Mouse (Mus musculus) myocyte (in vitro differentiated cells): Measurements from ENCODE around the gene Gif. TPM values are rescaled to one million over a fixed set of nuclear protein-coding genes. Genes with fewer than 3 reads are reported as not detected.

Experiments
- H3K27me3 ChIP-seq: one replicate; pipeline ENCODE4 v1.6.1; 2011; ENCODE audit not compliant: control insufficient read depth, insufficient read depth, insufficient read length
- H3K36me3 ChIP-seq: one replicate; pipeline ENCODE4 v1.6.1; 2011; ENCODE audit not compliant: control insufficient read depth, insufficient read depth
- H3K4me2 ChIP-seq: one replicate; pipeline ENCODE4 v1.6.1; 2011; ENCODE audit warnings: low read depth, control low read depth
- H3K4me3 ChIP-seq: one replicate; pipeline ENCODE4 v1.5.1; 2011; ENCODE audit warnings: mild to moderate bottlenecking, control low read depth, moderate library complexity
- H3K79me2 ChIP-seq: one replicate; pipeline ENCODE4 v1.6.1; 2011; ENCODE audit not compliant: control insufficient read depth, insufficient read depth
- H3ac ChIP-seq: one replicate; pipeline ENCODE4 v1.6.1; 2011; ENCODE audit not compliant: control insufficient read depth, insufficient read length
- CEBPB ChIP-seq: IDR thresholded peaks from 2 replicates; pipeline ENCODE4 v1.6.1; 2011; ENCODE audit warnings: mild to moderate bottlenecking, moderate library complexity; ENCODE audit not compliant: poor library complexity, insufficient read depth, severe bottlenecking
- E2F4 ChIP-seq: IDR thresholded peaks from one replicate; pipeline ENCODE4 v1.6.1; 2011; ENCODE audit warnings: mild to moderate bottlenecking, control low read depth, moderate library complexity; ENCODE audit not compliant: insufficient read depth
- MAX ChIP-seq: IDR thresholded peaks from one replicate; pipeline ENCODE4 v1.6.1; 2011; ENCODE audit warnings: low read depth, mild to moderate bottlenecking, control low read depth
- MYOD1 ChIP-seq, 3 experiments: IDR thresholded peaks; one replicate each; pipeline ENCODE4 v1.6.1; 2011; ENCODE audit warnings: control low read depth in 2 of 3, low read depth in 2 of 3, mild to moderate bottlenecking in 2 of 3, moderate library complexity in 1 of 3; ENCODE audit not compliant: insufficient read length in 2 of 3, control insufficient read depth in 1 of 3
- MYOG ChIP-seq, 3 experiments: IDR thresholded peaks; one replicate each; pipeline ENCODE4 v1.6.1; 2011; ENCODE audit warnings: control low read depth in 2 of 3, low read depth in 2 of 3, mild to moderate bottlenecking in 2 of 3; ENCODE audit not compliant: insufficient read length in 2 of 3, control insufficient read depth in 1 of 3, insufficient read depth in 1 of 3
- POLR2A ChIP-seq: IDR thresholded peaks from one replicate; pipeline ENCODE4 v1.6.1; 2011; ENCODE audit warnings: low read depth, mild to moderate bottlenecking, control low read depth, moderate library complexity; ENCODE audit not compliant: insufficient read length
- POLR2AphosphoS2 ChIP-seq: IDR thresholded peaks from one replicate; pipeline ENCODE4 v1.6.1; 2011; ENCODE audit warnings: low read depth, control low read depth; ENCODE audit not compliant: insufficient read length
- REST ChIP-seq: IDR thresholded peaks from one replicate; pipeline ENCODE4 v1.6.1; 2011; ENCODE audit warnings: mild to moderate bottlenecking, control low read depth, moderate library complexity; ENCODE audit not compliant: insufficient read depth, insufficient read length
- SRF ChIP-seq: IDR thresholded peaks from one replicate; pipeline ENCODE4 v1.6.1; 2011; ENCODE audit warnings: low read depth; ENCODE audit not compliant: control insufficient read depth, insufficient read length
- TCF12 ChIP-seq: IDR thresholded peaks from one replicate; pipeline ENCODE4 v1.6.1; 2011; ENCODE audit warnings: mild to moderate bottlenecking, control low read depth; ENCODE audit not compliant: poor library complexity, insufficient read depth, severe bottlenecking
- TCF3 ChIP-seq: IDR thresholded peaks from one replicate; pipeline ENCODE4 v1.6.1; 2011; ENCODE audit warnings: low read depth, control low read depth; ENCODE audit not compliant: insufficient read length
- USF1 ChIP-seq: IDR thresholded peaks from one replicate; pipeline ENCODE4 v1.6.1; 2011; ENCODE audit warnings: low read depth, mild to moderate bottlenecking, control low read depth, moderate library complexity
- polyA plus RNA-seq: library from polyadenylated mRNA; unstranded; fragments of >200 nt; fragmentation: generic; extraction: Trizol; gene quantifications from one replicate; pipeline ENCODE4 v1.2.1, GENCODE M21; 2012; ENCODE audit warnings: missing spikeins

Gif gene
- polyA plus RNA-seq, 1 experiment, result not detected

GRCm38 (mm10) chr19:11770205-11770892 is 23.0 kb downstream of the Gif start, which contains the start of gene Mrpl16:
Mrpl16 (plus strand) TSS chr19:11770391.
- H3K36me3 ChIP-seq, result peaks cover 9% of the 10 kb centered on the region
- no peaks in the 10 kb centered on the region for H3K27me3 ChIP-seq
- peak within 1 kb of the TSS; percentile 97 for H3K4me2 ChIP-seq
- peak within 1 kb of the TSS; percentile 55 for H3K4me3 ChIP-seq
- TF ChIP-seq E2F4, result peak; percentile 45
- TF ChIP-seq MYOG (IDR thresholded peaks at IDR 0.05; ENCODE audit: control insufficient read depth in 1 of 3, insufficient read depth in 1 of 3, insufficient read length in 2 of 3, low read depth in 2 of 3), result peak in 1 of 3 experiments; percentile 15
- TF ChIP-seq SRF, result peak; percentile 41
- peak; percentile 61 for TF ChIP-seq POLR2AphosphoS2
- no peak for TF ChIP-seq CEBPB
- no peak for TF ChIP-seq TCF3
- no peak for TF ChIP-seq TCF12
- TF ChIP-seq POLR2A, result peak; percentile 75
- peak within 1 kb of the TSS; percentile 4 for H3ac ChIP-seq
- peaks cover 7% of the 10 kb centered on the region for H3K79me2 ChIP-seq

DNA sequence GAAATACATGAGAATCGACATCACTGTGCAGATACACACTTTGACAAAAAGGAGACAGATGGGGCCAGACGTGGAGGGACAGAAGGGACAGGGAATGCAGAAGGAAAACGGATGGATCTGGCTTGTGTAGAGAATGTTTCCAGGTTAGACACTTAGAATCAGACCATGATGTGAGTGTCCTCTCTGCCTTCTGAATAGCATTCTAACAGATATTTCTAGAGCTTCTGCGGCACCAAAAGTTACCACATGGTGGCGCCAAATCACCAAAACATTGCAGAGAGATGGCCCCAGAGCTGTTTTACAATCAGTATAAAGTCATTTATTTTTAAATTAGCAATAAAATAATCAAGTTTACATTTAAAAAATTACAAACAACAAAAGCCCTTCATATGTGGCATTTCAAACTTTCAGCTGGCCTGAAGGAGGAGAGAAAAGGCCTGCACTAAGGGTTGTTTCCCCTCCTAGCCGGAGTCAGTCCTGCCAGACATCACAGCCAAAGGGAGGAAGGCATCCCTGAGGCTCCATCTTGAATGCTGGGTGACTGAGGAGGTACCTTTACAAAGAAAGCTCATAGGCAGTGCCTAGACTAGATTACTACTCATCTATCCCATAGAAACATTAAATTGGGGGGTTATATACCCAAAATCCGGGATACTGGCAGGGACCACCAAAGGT is 30.0 kb downstream of the Gif start:
- TF ChIP-seq MYOD1 (IDR thresholded peaks at IDR 0.05; ENCODE audit: control insufficient read depth in 1 of 3, insufficient read length in 2 of 3, low read depth in 2 of 3) (no peak), TCF12 (no peak), MAX (no peak), USF1 (no peak)
- Histone ChIP-seq H3K4me3 (no peak overlapping the region), H3K36me3 (peaks cover 15% of the 10 kb centered on the region), H3ac (no peak overlapping the region), H3K4me2 (no peak overlapping the region), H3K27me3 (no peaks in the 10 kb centered on the region), H3K79me2 (no peaks in the 10 kb centered on the region)

DNA sequence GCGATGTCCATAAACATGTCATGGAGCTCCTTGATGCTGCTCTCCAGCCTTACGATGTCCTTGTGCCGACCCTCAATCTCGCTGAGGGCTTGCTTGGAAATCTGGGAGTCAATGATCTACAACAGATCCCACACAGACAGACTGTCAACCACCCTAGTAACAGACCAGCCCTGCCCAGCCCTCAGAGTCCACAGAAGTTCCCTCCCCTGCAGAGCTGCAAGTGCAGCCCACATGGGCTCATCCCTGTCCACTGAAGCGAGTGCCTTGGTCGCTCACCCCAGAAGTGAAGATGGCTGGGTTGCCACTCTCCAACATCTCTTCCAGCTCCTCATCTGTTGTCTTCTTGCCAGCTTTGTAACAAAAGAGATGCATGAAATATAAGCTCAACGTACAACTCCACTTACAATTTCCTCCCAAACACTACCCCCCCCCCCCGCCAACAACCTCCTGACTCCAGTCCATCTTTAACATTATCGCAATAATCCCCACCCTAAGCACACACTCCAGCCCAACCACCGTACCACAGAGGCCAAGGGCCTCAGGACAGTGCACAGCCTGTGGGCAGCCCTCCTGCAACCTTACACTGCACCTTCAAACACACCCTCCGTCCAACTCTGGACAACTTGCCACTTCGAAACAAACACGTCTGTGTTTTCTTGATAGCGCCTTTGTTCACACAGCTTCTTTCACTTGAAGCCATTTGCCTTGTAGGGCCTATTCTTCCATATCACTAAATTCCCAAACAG is 38.2 kb downstream of the Gif start:
- no peak overlapping the region for H3ac ChIP-seq
- TF ChIP-seq TCF12, result no peak
- no peak for TF ChIP-seq POLR2A
- TF ChIP-seq MAX, result no peak
- no peak for TF ChIP-seq USF1
- no peak for TF ChIP-seq E2F4
- TF ChIP-seq TCF3, result no peak
- no peak for TF ChIP-seq POLR2AphosphoS2
- no peak for TF ChIP-seq REST
- TF ChIP-seq CEBPB, result no peak
- TF ChIP-seq MYOG (IDR thresholded peaks at IDR 0.05; ENCODE audit: control insufficient read depth in 1 of 3, insufficient read depth in 1 of 3, insufficient read length in 2 of 3, low read depth in 2 of 3), result no peak
- TF ChIP-seq SRF, result no peak
- no peaks in the 10 kb centered on the region for H3K36me3 ChIP-seq
- no peak overlapping the region for H3K4me3 ChIP-seq
- H3K4me2 ChIP-seq, result no peak overlapping the region
- no peaks in the 10 kb centered on the region for H3K27me3 ChIP-seq
- H3K79me2 ChIP-seq, result no peaks in the 10 kb centered on the region

DNA sequence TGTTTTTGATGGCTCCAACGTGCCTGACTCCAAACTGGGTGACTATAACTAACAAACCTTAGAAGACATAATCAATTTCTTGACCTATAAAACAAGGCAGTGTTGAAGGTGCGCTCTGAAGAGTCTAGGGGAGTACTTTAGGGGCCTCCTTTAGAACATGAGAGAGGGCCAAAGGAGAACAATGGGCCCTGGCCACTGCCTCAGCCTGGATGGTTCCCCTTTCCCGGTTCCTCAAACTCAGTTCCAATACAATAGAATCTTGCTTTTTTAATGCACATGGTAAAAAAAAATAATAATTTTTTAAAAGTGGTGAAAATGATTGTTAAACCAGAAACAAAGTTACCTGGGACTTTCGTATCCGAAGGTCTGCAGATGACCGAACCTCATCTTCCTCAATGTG is 40.5 kb downstream of the Gif start:
- H3K4me3 ChIP-seq, result no peak overlapping the region
- H3K79me2 ChIP-seq, result no peaks in the 10 kb centered on the region
- no peaks in the 10 kb centered on the region for H3K27me3 ChIP-seq
- H3K36me3 ChIP-seq, result no peaks in the 10 kb centered on the region
- TF ChIP-seq MYOD1 (IDR thresholded peaks at IDR 0.05; ENCODE audit: control insufficient read depth in 1 of 3, insufficient read length in 2 of 3, low read depth in 2 of 3) (no peak), POLR2A (no peak), MAX (no peak), TCF3 (no peak), MYOG (IDR thresholded peaks at IDR 0.05; ENCODE audit: control insufficient read depth in 1 of 3, insufficient read depth in 1 of 3, insufficient read length in 2 of 3, low read depth in 2 of 3) (no peak), SRF (no peak), USF1 (no peak), TCF12 (no peak), REST (no peak), CEBPB (no peak), E2F4 (no peak)
- no peak overlapping the region for H3ac ChIP-seq
- no peak overlapping the region for H3K4me2 ChIP-seq

GRCm38 (mm10) chr19:11788876-11789275 is 41.5 kb downstream of the Gif start:
- Histone ChIP-seq H3K4me2 (no peak overlapping the region), H3K79me2 (no peaks in the 10 kb centered on the region), H3K36me3 (no peaks in the 10 kb centered on the region), H3K4me3 (no peak overlapping the region), H3ac (no peak overlapping the region), H3K27me3 (no peaks in the 10 kb centered on the region)
- no peak for TF ChIP-seq REST
- TF ChIP-seq CEBPB, result no peak
- no peak for TF ChIP-seq POLR2A
- no peak for TF ChIP-seq MYOD1 (IDR thresholded peaks at IDR 0.05; ENCODE audit: control insufficient read depth in 1 of 3, insufficient read length in 2 of 3, low read depth in 2 of 3)
- no peak for TF ChIP-seq USF1
- TF ChIP-seq MAX, result no peak
